Mouse (Mus musculus) embryonic facial prominence, embryonic 10.5 days (tissue): ENCODE results near the gene Trub2. TPM values are rescaled to one million over a fixed set of nuclear protein-coding genes. Genes with fewer than 3 reads are reported as not detected.

ENCODE experiments used
- DNase-seq: peaks from one replicate; pipeline ENCODE4 v3.0.0-alpha.2; 2017; ENCODE audit warnings: low spot score
- H3K27ac ChIP-seq: fragments of 300-500 bp; sonication (generic); replicated peaks from 2 replicates; pipeline ENCODE4 v1.5.1; 2016; ENCODE audit warnings: mild to moderate bottlenecking
- H3K27me3 ChIP-seq: fragments of 300-500 bp; sonication (generic); replicated peaks from 2 replicates; pipeline ENCODE4 v1.6.1; 2016; ENCODE audit warnings: low read depth, mild to moderate bottlenecking; ENCODE audit not compliant: poor library complexity, severe bottlenecking
- H3K36me3 ChIP-seq: fragments of 300-500 bp; sonication (generic); replicated peaks from 2 replicates; pipeline ENCODE4 v1.6.1; 2016; ENCODE audit warnings: mild to moderate bottlenecking, moderate library complexity
- H3K4me1 ChIP-seq: fragments of 300-500 bp; sonication (generic); 2 replicates; pipeline ENCODE4 v1.6.1; 2016
- H3K4me3 ChIP-seq: fragments of 300-500 bp; sonication (generic); 2 replicates; pipeline ENCODE4 v1.5.1; 2016; ENCODE audit warnings: mild to moderate bottlenecking, moderate library complexity
- H3K9me3 ChIP-seq: fragments of 300-500 bp; sonication (generic); 2 replicates; pipeline ENCODE4 v1.6.1; 2016; ENCODE audit warnings: mild to moderate bottlenecking
- WGBS: fragments of 180-500 bp; shearing (Covaris S2); methylation state at CpG from one replicate; pipeline ENCODE4 v1.1.7; 2016; 5-methylcytosine and 5-hydroxymethylcytosine counted together
- polyA plus RNA-seq: library from polyadenylated mRNA; unstranded; fragments of >200 nt; fragmentation: Nextera tagmentation; extraction: Ambion mirVana; gene quantifications from 2 replicates; pipeline ENCODE4 v1.2.1, GENCODE M21; 2016

Trub2 gene
- polyA plus RNA-seq = 60.7 and 65.1 TPM in 2 replicates

DNA sequence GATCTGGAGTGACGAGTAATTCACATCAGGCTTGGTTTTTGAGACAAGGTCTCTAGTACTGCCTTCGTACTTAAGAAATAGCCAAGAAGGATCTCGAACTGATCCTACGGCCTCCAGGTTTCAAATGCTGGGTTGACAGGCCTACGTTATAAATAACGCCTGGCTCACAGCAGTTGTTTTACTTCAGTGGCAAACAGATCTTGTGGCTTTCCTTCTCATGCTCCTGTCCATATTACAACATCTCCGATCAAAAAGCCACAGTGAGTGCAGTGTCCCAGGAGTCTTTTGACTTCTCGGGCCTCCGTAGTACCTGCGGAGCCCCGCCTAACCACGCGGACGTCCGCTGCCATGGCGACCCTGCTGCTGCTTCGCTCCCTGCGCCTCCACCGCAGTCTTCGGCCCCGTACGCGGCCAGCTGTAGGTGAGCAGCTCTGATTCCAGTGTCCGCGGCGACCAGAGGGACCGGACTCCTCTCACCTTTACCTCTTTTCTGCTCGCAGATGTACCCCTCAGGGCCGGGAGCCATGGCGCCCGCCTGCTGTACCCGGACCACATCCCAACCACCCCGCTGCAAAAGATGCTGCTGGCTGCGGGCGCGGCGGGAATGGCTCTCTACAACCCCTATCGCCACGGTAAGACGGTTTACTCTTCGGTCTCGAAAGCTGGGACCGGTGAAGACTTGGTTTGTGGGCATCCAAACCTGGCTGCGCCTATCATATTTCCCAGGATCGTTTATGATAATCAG lies at the start of gene Trub2:
TSS of gene Trub2 (minus strand) at position 566 of the 745 bp plus-strand sequence.
- H3K9me3 ChIP-seq = no peaks in the 10 kb centered on the region
- WGBS = under 1% methylated on average over 45 of the region's 45 CpGs
- DNase-seq = peak; percentile 86
- H3K4me1 ChIP-seq = peaks cover 23% of the 10 kb centered on the region
- peak within 1 kb of the TSS; percentile 84 for H3K27ac ChIP-seq
- peaks cover 69% of the 10 kb centered on the region for H3K36me3 ChIP-seq
- H3K27me3 ChIP-seq = no peaks in the 10 kb centered on the region
- H3K4me3 ChIP-seq = peak within 1 kb of the TSS; percentile 75

DNA sequence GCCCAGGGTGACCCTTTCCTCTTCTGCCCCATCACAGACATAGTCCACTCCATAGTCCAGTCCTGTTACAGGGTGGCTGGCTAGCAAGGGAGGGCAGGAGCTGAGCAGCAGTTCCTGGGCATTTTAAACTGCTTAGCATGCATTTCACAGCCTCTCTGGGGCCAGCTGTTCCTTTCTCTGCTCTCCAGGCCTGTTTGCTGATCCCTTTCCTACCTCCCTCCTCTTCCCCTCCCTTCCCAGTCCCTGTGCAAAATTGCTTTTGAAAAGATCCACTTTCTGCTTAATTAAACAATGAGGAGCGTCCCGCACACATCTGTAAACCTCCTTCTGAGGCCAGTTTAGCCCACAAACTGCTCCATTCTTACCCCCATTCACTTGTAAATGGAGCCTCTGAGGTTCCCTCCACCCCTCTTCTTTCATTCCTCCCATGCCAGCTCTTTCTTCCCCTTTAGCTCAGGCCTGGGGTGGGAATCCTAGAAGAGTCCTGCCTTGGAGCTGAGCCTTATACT lies 47.1 kb upstream of the Trub2 start:
- DNase-seq = no peak
- Histone ChIP-seq H3K36me3 (peaks cover 84% of the 10 kb centered on the region), H3K9me3 (no peaks in the 10 kb centered on the region), H3K27ac (peak overlapping the region; percentile 24; the same call in 1 of the 2 replicates), H3K27me3 (peaks cover 8% of the 10 kb centered on the region; the same call in 1 of the 2 replicates), H3K4me3 (0 out of 2 replicates have a peak overlapping the region, but pooled peaks have one; percentile 11), H3K4me1 (peaks cover 23% of the 10 kb centered on the region)
- 32% methylated on average over 2 of the region's 2 CpGs for WGBS

DNA sequence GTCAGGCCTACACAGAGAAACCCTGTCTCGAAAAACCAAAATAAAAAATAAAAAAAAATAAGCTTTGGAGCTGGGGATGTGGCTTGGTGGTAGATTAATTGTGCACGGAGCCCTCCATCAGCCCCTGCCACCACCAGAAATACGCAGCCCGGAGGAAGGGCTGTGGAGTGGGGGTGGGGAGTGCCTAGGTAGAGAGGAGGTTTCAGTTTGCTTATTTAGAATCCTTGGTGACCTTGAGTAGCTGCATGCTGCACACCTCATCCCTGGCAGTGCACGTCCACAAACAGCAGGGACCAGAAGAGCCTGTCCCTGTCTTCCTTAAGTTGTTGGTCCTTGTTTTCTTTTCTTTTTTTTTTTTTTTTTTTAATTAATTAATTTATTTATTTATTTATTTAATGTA lies 45.5 kb upstream of the Trub2 start:
- H3K4me1 ChIP-seq = peaks cover 8% of the 10 kb centered on the region
- H3K27ac ChIP-seq = no peak overlapping the region
- peaks cover 69% of the 10 kb centered on the region for H3K36me3 ChIP-seq

DNA sequence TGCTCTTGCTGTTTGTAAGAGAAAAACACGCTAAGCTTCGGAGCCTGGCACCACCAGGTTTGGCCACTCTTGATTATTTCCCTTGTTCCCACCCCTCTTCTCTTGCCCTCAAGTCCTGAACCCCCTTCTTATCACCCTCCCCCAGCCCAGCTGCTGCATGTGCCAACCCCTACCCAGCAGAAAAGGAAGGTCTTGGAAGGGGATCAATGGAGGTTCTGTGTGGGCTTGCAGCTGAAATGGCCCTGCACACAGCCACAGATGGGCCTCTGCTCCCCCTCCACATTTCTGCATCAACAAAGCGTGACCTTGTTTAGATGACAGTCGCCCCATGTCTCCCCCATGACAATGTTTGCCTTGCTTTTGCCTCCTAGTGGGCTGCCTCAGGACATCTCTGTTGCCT lies 42.8 kb upstream of the Trub2 start:
- no peaks in the 10 kb centered on the region for H3K27me3 ChIP-seq
- WGBS = 91% methylated on average over 4 of the region's 4 CpGs
- DNase-seq = no peak

More for the DNA sequence above, 45.5 kb upstream of the Trub2 start:
- Histone ChIP-seq H3K9me3 (no peaks in the 10 kb centered on the region), H3K4me3 (no peak overlapping the region), H3K27me3 (peaks cover 5% of the 10 kb centered on the region; the same call in 1 of the 2 replicates)
- WGBS = 93% methylated on average over 5 of the region's 5 CpGs
- DNase-seq = no peak

DNA sequence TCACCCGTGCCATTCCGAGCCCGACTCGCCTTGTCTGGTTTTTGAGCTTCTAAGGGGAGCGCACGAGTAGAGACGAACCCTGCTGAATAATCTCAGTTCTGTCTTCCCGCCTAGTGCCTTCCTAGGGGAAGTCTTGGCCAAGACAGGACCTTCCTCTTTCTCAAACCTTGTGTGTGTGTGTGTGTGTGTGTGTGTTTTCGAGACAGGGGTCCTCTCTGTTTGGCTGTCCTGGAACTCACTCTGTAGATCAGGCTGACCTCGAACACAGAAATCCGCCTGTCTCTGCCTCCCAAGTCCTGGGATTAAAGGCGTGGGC lies 39.4 kb upstream of the Trub2 start:
- DNase-seq = no peak
- Histone ChIP-seq H3K4me3 (peak overlapping the region; percentile 91), H3K4me1 (peaks cover 17% of the 10 kb centered on the region), H3K27ac (peak overlapping the region; percentile 88), H3K27me3 (no peaks in the 10 kb centered on the region), H3K36me3 (peaks cover 19% of the 10 kb centered on the region), H3K9me3 (no peaks in the 10 kb centered on the region)
- WGBS = 3% methylated on average over 12 of the region's 12 CpGs

More for the DNA sequence above, 42.8 kb upstream of the Trub2 start:
- no peaks in the 10 kb centered on the region for H3K9me3 ChIP-seq
- peaks cover 21% of the 10 kb centered on the region for H3K4me1 ChIP-seq
- H3K4me3 ChIP-seq = no peak overlapping the region
- peaks cover 50% of the 10 kb centered on the region for H3K36me3 ChIP-seq
- no peak overlapping the region for H3K27ac ChIP-seq

DNA sequence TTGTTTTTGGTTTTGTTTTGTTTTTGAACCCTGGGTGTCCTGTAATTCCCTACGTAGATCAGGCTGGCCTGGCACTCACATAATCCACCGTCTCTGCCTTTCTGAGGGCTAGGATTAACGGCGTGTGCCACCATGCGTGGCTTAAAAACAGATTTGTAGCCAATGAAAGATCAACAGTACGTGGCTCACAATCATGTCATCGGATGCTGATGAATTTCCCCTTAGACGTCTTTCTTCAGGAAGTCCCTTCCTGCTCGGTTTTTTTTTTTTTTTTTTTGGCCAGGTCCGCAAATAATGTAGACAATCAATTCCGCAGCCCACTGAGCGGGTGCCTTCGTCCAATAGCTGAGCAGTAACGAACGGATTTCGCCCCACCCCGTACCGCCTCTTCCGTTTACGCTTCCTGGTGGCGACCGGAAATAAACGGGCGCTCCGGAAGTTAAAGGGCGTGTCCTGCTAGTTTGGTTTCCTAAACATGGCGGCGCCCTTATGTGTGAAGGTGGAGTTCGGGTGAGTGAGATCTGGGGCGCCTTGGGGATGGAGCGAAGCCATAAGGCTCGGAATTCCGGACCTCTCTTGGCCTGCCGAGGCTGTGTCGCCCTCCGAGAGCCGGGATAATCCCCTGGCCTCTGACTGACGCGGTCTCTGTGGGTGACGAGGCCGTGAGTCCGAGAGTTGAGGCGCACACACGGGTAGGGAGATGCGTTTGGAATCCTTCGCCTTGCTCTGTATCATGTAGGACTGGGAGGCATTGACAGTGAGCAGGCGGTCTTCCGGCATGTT lies 38.8 kb upstream of the Trub2 start:
- under 1% methylated on average over 48 of the region's 48 CpGs for WGBS

DNA sequence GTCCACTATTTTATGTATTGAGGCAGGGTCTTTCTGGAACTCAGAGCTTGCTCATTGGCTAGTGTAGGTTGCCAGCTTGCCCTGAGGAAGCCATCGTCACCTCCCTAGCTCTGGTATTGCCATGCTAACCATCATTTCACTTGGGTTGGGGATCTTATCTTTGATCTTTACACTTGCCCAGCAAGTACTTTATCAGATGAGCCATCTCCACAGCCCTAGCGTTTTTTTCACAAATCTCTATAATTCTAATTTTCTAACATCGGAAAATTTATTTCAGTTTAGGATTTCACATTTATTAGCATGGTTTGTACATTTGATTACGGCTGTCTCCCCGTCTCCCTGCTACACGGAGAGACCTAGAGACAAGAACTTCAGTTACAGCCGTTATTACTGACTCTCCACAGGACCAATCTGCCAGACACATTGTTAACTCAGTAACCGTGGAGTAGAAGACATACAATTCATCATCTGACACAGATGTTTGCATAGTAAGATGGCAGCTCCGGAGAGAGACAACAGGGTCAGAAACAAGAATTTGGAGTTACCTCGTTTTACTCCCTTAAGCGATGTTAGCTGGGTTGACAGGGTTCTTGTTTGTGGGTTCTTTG lies 38.1 kb upstream of the Trub2 start:
- no peak for DNase-seq
- peaks cover 10% of the 10 kb centered on the region; the same call in 1 of the 2 replicates for H3K36me3 ChIP-seq

More for the DNA sequence above, 38.8 kb upstream of the Trub2 start:
- Histone ChIP-seq H3K4me3 (peak overlapping the region; percentile 91), H3K4me1 (peaks cover 17% of the 10 kb centered on the region), H3K36me3 (peaks cover 16% of the 10 kb centered on the region; the same call in 1 of the 2 replicates), H3K9me3 (no peaks in the 10 kb centered on the region), H3K27me3 (no peaks in the 10 kb centered on the region), H3K27ac (peak overlapping the region; percentile 88)
- DNase-seq = peak; percentile 96

DNA sequence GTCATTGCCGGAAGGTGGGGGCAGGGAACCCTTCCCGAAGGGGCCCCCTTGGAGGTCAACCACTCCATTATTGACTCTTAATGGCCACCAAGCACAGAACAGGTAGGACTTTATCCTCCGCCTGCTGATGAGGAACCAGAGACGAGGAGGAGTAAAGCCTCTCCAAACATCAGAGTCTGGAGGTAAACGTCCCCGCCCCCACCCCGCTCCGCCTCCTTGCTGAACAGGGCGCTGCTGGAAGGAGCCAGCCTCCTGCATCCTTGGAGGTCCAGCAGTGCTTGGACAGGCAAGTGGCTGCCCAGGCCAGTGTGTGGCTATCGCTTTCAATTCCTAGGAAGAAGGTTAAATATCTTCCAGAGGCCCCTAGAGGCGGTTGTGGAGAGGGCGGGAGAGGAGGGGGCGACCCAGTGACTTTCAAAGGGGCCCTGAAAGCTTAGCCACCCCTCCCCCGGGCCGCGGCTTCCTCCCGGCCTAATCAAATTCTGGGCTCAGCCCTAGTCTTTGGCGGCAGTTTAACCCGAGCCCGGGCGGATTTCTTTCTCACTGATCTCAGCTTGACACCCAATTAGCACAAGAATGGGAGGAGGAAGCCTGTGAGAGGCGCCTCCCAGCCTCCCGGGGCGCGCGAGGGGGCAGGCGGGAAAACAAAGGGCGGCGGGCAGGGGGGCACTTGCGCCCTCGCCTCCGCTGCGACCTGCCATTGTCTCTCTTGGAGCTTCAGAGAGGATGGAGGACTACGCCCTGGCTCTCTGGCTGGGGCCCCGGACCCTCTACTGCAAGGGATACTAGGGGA lies 31.9 kb upstream of the Trub2 start, which contains the start of gene Urm1:
TSS of gene Urm1 (plus strand) at position 51 of the 793 bp plus-strand sequence.
- peak; percentile 91 for DNase-seq
- Histone ChIP-seq H3K36me3 (peaks cover 12% of the 10 kb centered on the region), H3K27me3 (peaks cover 10% of the 10 kb centered on the region; the same call in 1 of the 2 replicates), H3K4me1 (peaks cover 37% of the 10 kb centered on the region), H3K9me3 (no peaks in the 10 kb centered on the region), H3K4me3 (peak within 1 kb of the TSS; percentile 60), H3K27ac (peak within 1 kb of the TSS; percentile 96)
- WGBS = 1% methylated on average over 35 of the region's 35 CpGs

More for the DNA sequence above, 38.1 kb upstream of the Trub2 start:
- no peaks in the 10 kb centered on the region for H3K27me3 ChIP-seq
- H3K27ac ChIP-seq = peak overlapping the region; percentile 88
- peak overlapping the region; percentile 91 for H3K4me3 ChIP-seq
- H3K9me3 ChIP-seq = no peaks in the 10 kb centered on the region
- WGBS = 19% methylated on average over 11 of the region's 11 CpGs
- H3K4me1 ChIP-seq = peaks cover 17% of the 10 kb centered on the region

DNA sequence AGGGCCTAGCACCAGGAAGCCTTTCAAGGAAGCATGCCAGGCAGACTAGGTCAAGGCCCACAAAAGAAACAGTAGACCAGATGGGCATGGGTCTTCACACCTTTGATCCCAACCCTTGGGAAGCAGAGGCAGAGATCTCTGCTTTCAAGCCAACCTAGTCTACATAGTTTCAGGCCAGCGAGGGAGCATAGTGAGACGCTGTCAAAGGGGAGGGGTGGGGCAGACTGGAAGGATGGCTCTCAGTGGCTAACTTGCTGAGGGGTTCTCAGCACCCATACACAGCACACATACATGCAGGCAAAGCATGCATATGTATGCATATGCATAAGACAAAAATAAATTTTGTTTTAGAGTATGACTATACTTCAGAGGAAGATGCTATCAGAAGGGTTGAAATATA lies 31.1 kb upstream of the Trub2 start:
- Histone ChIP-seq H3K27ac (peak overlapping the region; percentile 96), H3K27me3 (peaks cover 10% of the 10 kb centered on the region; the same call in 1 of the 2 replicates), H3K9me3 (no peaks in the 10 kb centered on the region), H3K4me3 (peak overlapping the region; percentile 60; the same call in 1 of the 2 replicates), H3K36me3 (peaks cover 21% of the 10 kb centered on the region), H3K4me1 (peaks cover 37% of the 10 kb centered on the region)
- 20% methylated on average over 2 of the region's 2 CpGs for WGBS
- no peak for DNase-seq

DNA sequence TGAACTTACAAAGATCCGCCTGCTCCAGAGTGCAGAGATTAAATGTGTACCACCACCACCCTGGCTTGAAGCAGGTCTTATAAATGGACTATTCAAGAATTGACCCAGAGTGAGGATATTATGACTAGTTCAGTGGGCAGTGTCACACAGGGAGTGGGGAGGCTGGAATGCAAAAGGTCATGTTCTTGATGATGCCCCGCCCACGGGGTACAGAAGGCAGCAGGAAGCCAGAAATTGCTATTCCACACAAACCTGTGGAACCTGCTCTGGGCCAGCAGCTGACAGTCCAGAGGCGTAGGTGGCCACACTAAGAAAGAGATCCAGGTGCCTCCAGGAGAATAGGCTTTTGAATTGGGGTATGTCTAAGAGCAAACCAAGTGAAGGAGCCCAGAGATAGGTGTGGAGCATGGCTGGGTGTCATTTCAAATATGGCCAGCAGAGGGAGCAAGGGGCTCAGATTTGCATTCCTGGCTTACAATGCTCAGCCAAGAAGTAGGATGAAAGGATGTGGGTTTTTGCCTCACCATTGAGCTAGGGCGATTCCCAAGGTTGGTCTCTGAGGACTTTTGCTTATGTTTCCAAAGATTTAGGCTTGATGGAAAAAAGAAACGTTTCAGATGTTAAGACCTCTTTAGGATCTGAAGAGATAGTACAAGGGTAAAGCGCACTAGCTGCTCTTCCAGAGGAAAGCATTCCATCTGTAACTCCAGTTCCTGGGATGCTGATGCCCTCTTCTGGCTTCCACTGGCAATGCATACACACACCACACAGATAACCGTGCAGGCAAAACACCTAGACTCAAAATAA lies 29.3 kb upstream of the Trub2 start:
- Histone ChIP-seq H3K9me3 (no peaks in the 10 kb centered on the region), H3K36me3 (peaks cover 38% of the 10 kb centered on the region), H3K27me3 (peaks cover 10% of the 10 kb centered on the region; the same call in 1 of the 2 replicates), H3K4me3 (peak overlapping the region; percentile 21; the same call in 1 of the 2 replicates), H3K4me1 (peaks cover 37% of the 10 kb centered on the region), H3K27ac (peak overlapping the region; percentile 30; the same call in 1 of the 2 replicates)
- 36% methylated on average over 8 of the region's 8 CpGs for WGBS
- DNase-seq = peak; percentile 88
